Mouse (Mus musculus): ENCODE measurements around the gene Smurf2.
A peak's percentile ranks its signal among the peaks of the same experiment; 100 is the strongest.

Smurf2 gene

DNA sequence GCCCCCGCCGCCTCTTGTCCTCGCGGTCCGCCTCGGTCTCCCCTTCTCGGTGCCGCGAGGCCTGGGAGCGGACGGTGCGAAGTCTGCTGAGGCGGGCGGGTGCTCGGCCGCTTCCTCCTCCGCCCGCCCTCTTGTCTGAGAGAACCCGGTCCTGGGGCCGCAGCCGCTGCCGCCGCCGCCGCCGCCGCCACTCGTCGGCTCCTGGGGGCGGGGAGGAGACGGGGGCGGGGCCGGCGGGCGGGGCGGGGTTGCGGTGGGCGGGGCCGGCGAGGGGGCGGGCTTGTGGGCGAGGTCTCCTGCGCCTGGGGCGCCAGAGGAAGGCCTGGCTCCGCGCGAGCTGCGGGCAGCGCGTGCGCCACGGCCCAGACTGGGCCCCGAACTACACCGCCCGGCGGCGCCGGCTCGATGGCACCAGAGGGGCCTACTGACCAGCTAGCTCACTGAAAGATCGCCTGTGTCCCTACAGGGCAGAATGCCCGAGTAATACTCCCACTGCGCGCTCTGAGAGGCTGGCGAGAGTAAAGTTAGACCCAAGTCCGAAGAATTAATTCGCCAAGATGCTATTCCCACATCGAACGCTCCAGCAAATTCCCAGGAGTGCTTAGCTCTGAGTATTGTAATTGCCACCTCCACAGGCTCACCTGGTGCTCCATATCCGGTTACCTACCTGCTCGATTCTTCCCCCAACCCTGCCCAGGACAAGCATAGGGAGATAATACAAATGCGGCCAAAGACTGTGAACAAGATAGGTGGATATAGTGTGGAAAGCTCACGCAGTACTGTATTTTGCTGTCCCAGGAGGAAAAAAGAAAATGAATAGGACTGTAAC lies at the start of gene Smurf2:
Smurf2 (minus strand) TSS at position 165 of the 829 bp plus-strand sequence.
- DNase-seq (ENCODE audit: low spot score in 2 of 2): peak; percentile 69 to 78

DNA sequence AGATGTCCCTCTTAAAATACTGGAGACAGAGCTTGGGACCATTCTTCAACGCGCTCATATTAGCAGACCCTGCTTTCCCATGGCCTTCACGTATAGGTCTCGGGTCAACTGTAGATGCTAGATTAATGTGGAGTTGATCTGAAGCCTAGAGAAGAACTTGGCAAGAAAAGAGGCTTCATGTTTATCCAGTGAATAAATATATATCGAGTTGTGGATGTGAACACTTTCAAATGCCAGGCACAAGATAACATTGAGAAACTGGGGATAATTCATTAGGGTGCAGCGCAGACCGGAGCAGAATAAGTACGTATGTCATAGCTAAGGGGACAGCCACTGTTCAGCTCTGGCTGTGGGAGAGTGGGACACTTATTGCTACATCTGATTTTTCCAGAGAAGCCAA lies 49.3 kb upstream of the Smurf2 start:
- DNase-seq (ENCODE audit: low spot score in 2 of 2): no peak

DNA sequence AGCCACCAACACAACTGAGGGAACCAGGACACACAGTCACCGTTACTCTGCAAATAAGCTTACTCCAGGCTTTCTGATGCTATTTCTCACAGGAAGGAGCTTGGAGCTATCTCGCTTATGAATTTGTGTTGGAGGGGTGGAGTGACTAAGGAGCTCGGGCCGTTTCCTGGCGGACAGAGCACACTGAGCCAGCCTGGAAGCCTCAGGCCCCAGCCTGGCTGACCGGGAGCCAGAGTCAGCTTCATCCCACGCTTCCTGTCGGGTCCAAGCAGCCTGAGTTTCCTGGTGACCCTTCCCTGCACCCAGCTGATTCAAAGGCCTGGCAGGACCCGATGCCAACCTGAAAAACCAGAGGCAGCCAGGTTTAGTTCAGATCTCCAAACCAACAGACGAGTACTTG lies 47.1 kb upstream of the Smurf2 start:
- DNase-seq (ENCODE audit: low spot score in 2 of 2): no peak

DNA sequence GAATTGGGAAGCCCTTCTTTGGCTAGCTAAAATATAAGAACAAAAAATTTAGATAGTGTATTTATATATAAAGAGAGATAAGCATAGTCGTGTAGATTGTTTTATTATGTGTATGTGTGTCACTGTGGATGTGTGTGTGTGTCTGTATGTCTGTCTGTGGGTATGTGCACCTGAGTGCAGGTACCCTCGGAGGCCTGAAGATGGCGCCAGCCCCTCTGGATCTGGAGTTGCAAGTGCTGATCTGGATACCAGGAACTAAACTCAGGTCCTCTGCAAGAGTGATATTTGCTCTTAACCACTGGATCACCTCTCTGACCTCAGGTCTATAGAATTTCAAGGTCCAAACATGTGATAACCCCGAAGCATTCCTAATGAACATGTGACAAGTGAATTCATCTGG lies 45.4 kb upstream of the Smurf2 start:
- no peak for DNase-seq (ENCODE audit: low spot score in 2 of 2)

DNA sequence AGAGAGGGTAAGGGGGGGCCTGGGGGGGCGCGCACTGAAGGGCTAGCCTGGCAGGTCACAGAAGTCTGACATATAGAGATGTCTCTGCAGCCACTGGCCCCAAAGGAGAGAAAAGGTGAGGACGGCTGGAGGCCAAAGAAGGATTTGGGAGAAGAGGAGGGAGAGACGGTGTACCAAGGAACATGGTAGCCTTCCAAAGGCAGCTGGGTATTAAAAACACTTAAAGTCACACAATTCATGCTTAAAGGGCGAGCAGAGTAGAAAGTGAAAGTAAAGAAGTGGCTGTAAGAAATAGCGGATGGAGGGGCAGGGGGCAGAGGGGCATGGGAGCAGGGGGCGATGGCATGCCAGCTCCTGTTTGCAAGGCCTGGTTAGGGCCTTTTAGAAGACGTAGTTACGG lies 41.8 kb upstream of the Smurf2 start:
- DNase-seq (ENCODE audit: low spot score in 2 of 2): no peak

- no peak for DNase-seq (ENCODE audit: low spot score in 2 of 2)
These were observed 41.1 kb upstream of the Smurf2 start for GRCm38 (mm10) chr11:106961471-106962081.

- no peak for DNase-seq (ENCODE audit: low spot score in 2 of 2)
These were observed 38.6 kb upstream of the Smurf2 start for GRCm38 (mm10) chr11:106959121-106959520.

GRCm38 (mm10) chr11:106958407-106959071 lies 38.0 kb upstream of the Smurf2 start:
- DNase-seq (ENCODE audit: low spot score in 2 of 2): no peak

GRCm38 (mm10) chr11:106957271-106957980 lies 36.9 kb upstream of the Smurf2 start:
- DNase-seq (ENCODE audit: low spot score in 2 of 2): no peak

- no peak for DNase-seq (ENCODE audit: low spot score in 2 of 2)
These were observed 34.1 kb upstream of the Smurf2 start for GRCm38 (mm10) chr11:106954566-106954965.

GRCm38 (mm10) chr11:106954116-106954515 lies 33.6 kb upstream of the Smurf2 start:
- DNase-seq (ENCODE audit: low spot score in 2 of 2): no peak

DNA sequence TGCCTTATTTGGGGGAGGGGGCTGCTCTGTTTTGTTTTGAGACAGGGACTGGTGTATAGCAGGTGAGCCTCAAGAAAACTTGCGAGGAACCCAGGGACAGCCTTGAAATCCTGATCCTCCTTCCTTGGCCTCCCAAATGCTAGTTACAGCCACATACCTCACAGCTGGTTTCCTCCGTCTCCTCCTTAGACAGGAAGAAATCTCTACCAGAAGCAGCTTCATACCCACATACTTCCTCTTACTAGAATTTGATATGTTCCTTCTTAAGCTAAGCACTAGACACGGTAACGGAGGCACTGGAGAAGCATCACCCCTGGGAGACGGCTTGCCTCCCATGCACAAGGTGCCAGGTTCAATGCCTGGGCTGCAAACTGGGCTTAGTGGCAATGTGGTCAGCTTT lies 16.8 kb upstream of the Smurf2 start:
- DNase-seq (ENCODE audit: low spot score in 2 of 2): no peak

- DNase-seq (ENCODE audit: low spot score in 2 of 2): no peak
These were observed 9.9 kb upstream of the Smurf2 start for GRCm38 (mm10) chr11:106930366-106930765.

DNA sequence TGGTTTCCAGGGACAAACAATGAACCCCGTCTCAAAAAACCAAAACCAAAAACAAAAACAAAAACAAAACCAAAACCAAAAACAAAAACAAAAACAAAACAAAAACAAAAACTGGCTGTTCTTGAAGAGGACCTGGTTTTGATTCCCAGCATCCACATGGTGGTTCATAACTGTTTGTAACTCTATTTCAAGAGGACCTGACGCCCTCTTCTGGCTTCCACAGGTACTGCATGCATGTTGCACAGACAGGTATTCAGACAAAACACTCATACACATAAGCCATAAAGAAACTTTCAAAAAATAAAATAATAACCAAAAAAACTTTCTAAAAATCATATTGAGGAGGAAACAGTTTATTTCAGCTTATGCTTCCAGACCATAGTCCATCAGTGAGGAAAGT lies 8.4 kb upstream of the Smurf2 start:
- DNase-seq (ENCODE audit: low spot score in 2 of 2): no peak

GRCm38 (mm10) chr11:106927950-106928349 lies 7.4 kb upstream of the Smurf2 start:
- no peak for DNase-seq (ENCODE audit: low spot score in 2 of 2)

DNA sequence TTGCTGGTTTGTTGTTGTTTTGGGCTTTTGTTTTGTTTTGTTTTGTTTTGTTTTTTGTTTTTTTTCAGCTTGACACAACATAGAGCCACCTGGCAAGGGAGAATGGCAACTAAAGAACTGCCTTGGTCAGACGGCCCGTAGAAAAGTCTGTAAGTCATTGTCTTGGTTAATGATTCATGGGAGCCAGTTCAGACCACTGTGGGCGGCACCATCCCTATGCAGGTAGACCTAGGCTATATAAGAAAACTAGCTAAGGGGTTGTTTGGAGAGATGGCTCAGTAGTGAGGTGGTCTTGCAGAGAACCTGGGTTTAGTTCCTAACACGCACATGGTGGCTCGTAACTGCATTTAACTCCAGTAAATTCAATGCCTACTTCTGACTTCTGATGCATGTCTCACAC lies 6.7 kb upstream of the Smurf2 start:
- DNase-seq (ENCODE audit: low spot score in 2 of 2): no peak

GRCm38 (mm10) chr11:106926732-106927131 lies 6.2 kb upstream of the Smurf2 start:
- DNase-seq (ENCODE audit: low spot score in 2 of 2): no peak

- peak; percentile 45 for DNase-seq (ENCODE audit: low spot score in 2 of 2)
These were observed 634 bp downstream of the Smurf2 start for GRCm38 (mm10) chr11:106919612-106920550.

DNA sequence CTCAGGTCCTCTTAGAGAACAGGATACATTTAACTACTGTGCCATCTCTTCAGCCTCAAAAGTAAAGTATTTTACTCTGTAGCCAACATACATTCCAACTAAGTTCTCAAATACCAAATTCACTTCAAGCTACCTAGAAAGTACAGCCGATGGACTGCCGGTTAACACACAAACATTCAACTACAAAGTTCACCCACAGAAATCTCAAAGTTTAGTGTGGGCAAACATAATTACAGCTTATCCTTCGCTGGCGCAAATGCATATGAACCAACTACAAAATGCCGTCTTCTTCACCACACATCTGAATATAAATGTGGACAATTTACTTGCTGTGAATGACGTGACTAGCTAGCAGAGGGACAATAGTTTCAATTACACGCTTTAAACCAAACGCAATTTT lies 1.6 kb downstream of the Smurf2 start:
- DNase-seq (ENCODE audit: low spot score in 2 of 2): no peak

- no peak for DNase-seq (ENCODE audit: low spot score in 2 of 2)
These were observed 9.3 kb downstream of the Smurf2 start for GRCm38 (mm10) chr11:106911257-106911656.

- DNase-seq (ENCODE audit: low spot score in 2 of 2): no peak
These were observed 12.5 kb downstream of the Smurf2 start for GRCm38 (mm10) chr11:106908016-106908415.

Data from right cerebral cortex, adult 2 months (tissue).